Comparison of ENCODE assay signal across 28 mouse cellular contexts in genomic region chr10:40316841-40317585, GRCm38 (mm10). TPM values are rescaled to one million over a fixed set of nuclear protein-coding genes. Genes with fewer than 3 reads are reported as not detected.
A peak's percentile ranks its signal among the peaks of the same experiment; 100 is the strongest.
DNase-seq lines count a peak whose midpoint lies in the region; ATAC-seq and TF ChIP-seq lines count a peak whose summit lies in the region.
"Had no signal": no experiment of that assay in that cellular context is flagged by ENCODE, and none has a peak within 500 bp of the region (broad histone marks: within the 10 kb centered on the region; RNA-seq: fewer than 3 reads in every experiment).

No protein-coding gene starts in this region.

- no peaks in the 10 kb centered on the region for H3K36me3 ChIP-seq in stomach, embryonic 15.5 days
- no peaks in the 10 kb centered on the region for H3K36me3 ChIP-seq in stomach, postnatal 0 days (ENCODE audit: control insufficient read depth, insufficient read depth, low read length)
- no peaks in the 10 kb centered on the region for H3K36me3 ChIP-seq in hindbrain, embryonic 16.5 days (ENCODE audit: control insufficient read depth, insufficient read depth, low read length)
- H3K36me3 ChIP-seq: embryonic facial prominence, embryonic 12.5 days; forebrain, embryonic 12.5 days; G1E; heart, embryonic 15.5 days; hindbrain, embryonic 13.5 days; limb, embryonic 10.5 days had no signal

- DNase-seq in stomach, postnatal 0 days (ENCODE audit: low spot score), result no peak
- peak; percentile 65 for DNase-seq in adipocyte (ENCODE audit: low spot score)
- no peak for DNase-seq in cerebellum, postnatal 36 days
- DNase-seq: adrenal gland, postnatal 25 days; cerebellum, adult 11 months; cerebellum, adult 9-11 months; gastrocnemius, postnatal 25 days; heart, postnatal 36 days; kidney, adult 8-10 months; kidney, postnatal 25 days; liver; lung, postnatal 14 days; right cerebral cortex, postnatal 14 days; thymus, postnatal 4 days had no signal

- ATAC-seq in stomach, embryonic 15.5 days (ENCODE audit: insufficient read depth, low FRiP score, low read depth), result no peak
- ATAC-seq in stomach, postnatal 0 days (ENCODE audit: low FRiP score, low TSS enrichment), result no peak
- ATAC-seq in megakaryocyte, adult 5-6 weeks (ENCODE audit: poor library complexity, severe bottlenecking), result peak; percentile 73; the same call in 1 of the 2 replicates
- no peak for ATAC-seq in CD4-positive, CD25-positive, alpha-beta regulatory T cell, adult 4 months
- no peak for ATAC-seq in hindbrain, embryonic 16.5 days
- ATAC-seq: inflammation-experienced regulatory T-cells, adult 6 months had no signal

- H3K27me3 ChIP-seq in stomach, embryonic 15.5 days (replicated peaks), result no peaks in the 10 kb centered on the region
- no peaks in the 10 kb centered on the region for H3K27me3 ChIP-seq in stomach, postnatal 0 days (ENCODE audit: control insufficient read depth, insufficient read depth, low read length)
- no peaks in the 10 kb centered on the region for H3K27me3 ChIP-seq in hindbrain, embryonic 16.5 days (replicated peaks; ENCODE audit: control insufficient read depth, insufficient read depth, low read length)
- H3K27me3 ChIP-seq: embryonic facial prominence, embryonic 12.5 days; forebrain, embryonic 12.5 days; heart, embryonic 15.5 days; hindbrain, embryonic 13.5 days had no signal

- no peak overlapping the region for H3K9ac ChIP-seq in stomach, embryonic 15.5 days
- H3K9ac ChIP-seq in stomach, postnatal 0 days (ENCODE audit: low read length), result no peak overlapping the region
- no peak overlapping the region for H3K9ac ChIP-seq in hindbrain, embryonic 16.5 days (ENCODE audit: low read depth, low read length)
- H3K9ac ChIP-seq: embryonic facial prominence, embryonic 12.5 days; forebrain, embryonic 12.5 days; heart, embryonic 15.5 days; hindbrain, embryonic 13.5 days had no signal

- H3K4me1 ChIP-seq in stomach, embryonic 15.5 days, result no peaks in the 10 kb centered on the region
- H3K4me1 ChIP-seq in stomach, postnatal 0 days (replicated peaks; ENCODE audit: control insufficient read depth, insufficient read depth), result no peaks in the 10 kb centered on the region
- H3K4me1 ChIP-seq in hindbrain, embryonic 16.5 days (ENCODE audit: control insufficient read depth, insufficient read depth, low read depth, low read length), result no peaks in the 10 kb centered on the region
- H3K4me1 ChIP-seq: embryonic facial prominence, embryonic 12.5 days; forebrain, embryonic 12.5 days; hindbrain, embryonic 13.5 days had no signal

- 47% methylated on average over 7 of the region's 7 CpGs for WGBS in stomach, embryonic 15.5 days
- 39% methylated on average over 7 of the region's 7 CpGs for WGBS in stomach, postnatal 0 days
- WGBS in hindbrain, embryonic 16.5 days, result 72% methylated on average over 7 of the region's 7 CpGs

- H3K4me3 ChIP-seq in stomach, embryonic 15.5 days (replicated peaks), result no peak overlapping the region
- H3K4me3 ChIP-seq in stomach, postnatal 0 days (ENCODE audit: low read depth, low read length), result no peak overlapping the region
- no peak overlapping the region for H3K4me3 ChIP-seq in hindbrain, embryonic 16.5 days (ENCODE audit: low read length)
- H3K4me3 ChIP-seq: embryonic facial prominence, embryonic 12.5 days; erythroblast, embryonic 14.5 days; forebrain, embryonic 12.5 days; heart, embryonic 15.5 days; hindbrain, embryonic 13.5 days; layer of hippocampus, adult 2 months; limb, embryonic 10.5 days had no signal

- no peaks in the 10 kb centered on the region for H3K9me3 ChIP-seq in stomach, embryonic 15.5 days
- no peaks in the 10 kb centered on the region for H3K9me3 ChIP-seq in stomach, postnatal 0 days (ENCODE audit: control insufficient read depth, low read length)
- H3K9me3 ChIP-seq in hindbrain, embryonic 16.5 days (ENCODE audit: control insufficient read depth, low read length), result no peaks in the 10 kb centered on the region
- H3K9me3 ChIP-seq: embryonic facial prominence, embryonic 12.5 days; forebrain, embryonic 12.5 days; heart, embryonic 15.5 days; limb, embryonic 10.5 days had no signal

- 0 out of 2 replicates have a peak overlapping the region, but pooled peaks have one; percentile 7 for H3K27ac ChIP-seq in stomach, embryonic 15.5 days
- H3K27ac ChIP-seq in stomach, postnatal 0 days (replicated peaks), result no peak overlapping the region
- no peak overlapping the region for H3K27ac ChIP-seq in hindbrain, embryonic 16.5 days (ENCODE audit: low read depth, low read length)
- H3K27ac ChIP-seq: embryonic facial prominence, embryonic 12.5 days; forebrain, embryonic 12.5 days; heart, embryonic 15.5 days; hindbrain, embryonic 13.5 days; layer of hippocampus, adult 2 months; limb, embryonic 10.5 days had no signal

- TF ChIP-seq EP300 in stomach, postnatal 0 days (optimal IDR thresholded peaks at IDR 0.05), result no peak

- no peak for TF ChIP-seq CTCF in stomach, postnatal 0 days (IDR thresholded peaks at IDR 0.05; ENCODE audit: low read depth)

- H3K4me2 ChIP-seq in stomach, embryonic 15.5 days, result no peak overlapping the region
- no peak overlapping the region for H3K4me2 ChIP-seq in stomach, postnatal 0 days (replicated peaks; ENCODE audit: low read depth)
- no peak overlapping the region for H3K4me2 ChIP-seq in hindbrain, embryonic 16.5 days (ENCODE audit: low read length)
- H3K4me2 ChIP-seq: embryonic facial prominence, embryonic 12.5 days; forebrain, embryonic 12.5 days; heart, embryonic 15.5 days; hindbrain, embryonic 13.5 days; midbrain, embryonic 11.5 days had no signal

RNA-seq across cellular contexts. Expression of gene Amd1, which starts 15.0 kb away (rescaled TPM):
- 60.3 and 69.1 TPM in 2 replicates for polyA plus RNA-seq in stomach, embryonic 15.5 days (2015; fragmentation: Nextera tagmentation; extraction: Ambion mirVana)
- 46.9 and 48.0 TPM in 2 replicates for polyA plus RNA-seq in stomach, postnatal 0 days (2015; fragmentation: Nextera tagmentation; extraction: Ambion mirVana)
- total RNA-seq in megakaryocyte, adult 5-6 weeks (2015), result 62.7 and 67.7 TPM in 2 replicates
- 76.9 and 77.4 TPM in 2 replicates for total RNA-seq in megakaryocyte, adult 5-6 weeks (2017)
- polyA plus RNA-seq in CD4-positive, CD25-positive, alpha-beta regulatory T cell, adult 4 months (2017; shearing (Covaris generic)), result 10 to 100 TPM; 59.6 to 85.7 TPM
- 35.5 and 40.4 TPM in 2 replicates for polyA plus RNA-seq in hindbrain, embryonic 16.5 days (2015; fragmentation: Nextera tagmentation; extraction: Ambion mirVana)

RNA-seq across cellular contexts. Expression of gene Cdk19, which starts 22.4 kb away (rescaled TPM):
- polyA plus RNA-seq in stomach, embryonic 15.5 days (2015; fragmentation: Nextera tagmentation; extraction: Ambion mirVana), result 8.3 and 9.0 TPM in 2 replicates
- 4.2 and 4.4 TPM in 2 replicates for polyA plus RNA-seq in stomach, postnatal 0 days (2015; fragmentation: Nextera tagmentation; extraction: Ambion mirVana)
- total RNA-seq in megakaryocyte, adult 5-6 weeks (2015), result 58.0 and 68.0 TPM in 2 replicates
- 55.6 and 60.3 TPM in 2 replicates for total RNA-seq in megakaryocyte, adult 5-6 weeks (2017)
- polyA plus RNA-seq in CD4-positive, CD25-positive, alpha-beta regulatory T cell, adult 4 months (2017; shearing (Covaris generic)), result 10 to 100 TPM; 11.4 to 18.3 TPM
- polyA plus RNA-seq in hindbrain, embryonic 16.5 days (2015; fragmentation: Nextera tagmentation; extraction: Ambion mirVana), result 9.6 and 11.0 TPM in 2 replicates

RNA-seq across cellular contexts. Expression of gene Gtf3c6, which starts 59.1 kb away (rescaled TPM):
- 88.9 and 92.0 TPM in 2 replicates for polyA plus RNA-seq in stomach, embryonic 15.5 days (2015; fragmentation: Nextera tagmentation; extraction: Ambion mirVana)
- 54.6 and 54.9 TPM in 2 replicates for polyA plus RNA-seq in stomach, postnatal 0 days (2015; fragmentation: Nextera tagmentation; extraction: Ambion mirVana)
- total RNA-seq in megakaryocyte, adult 5-6 weeks (2015), result 48.3 and 50.2 TPM in 2 replicates
- total RNA-seq in megakaryocyte, adult 5-6 weeks (2017), result 118 and 147 TPM in 2 replicates
- 100 to 1,000 TPM; 116 to 128 TPM for polyA plus RNA-seq in CD4-positive, CD25-positive, alpha-beta regulatory T cell, adult 4 months (2017; shearing (Covaris generic))
- polyA plus RNA-seq in hindbrain, embryonic 16.5 days (2015; fragmentation: Nextera tagmentation; extraction: Ambion mirVana), result 64.9 and 67.9 TPM in 2 replicates
